Mouse (Mus musculus) frontal cortex, adult (tissue): Measurements from ENCODE around the gene Herc3.
A peak's percentile ranks its signal among the peaks of the same experiment; 100 is the strongest.

ENCODE experiments used
- ATAC-seq: cut with Nextera tagmentation; 2 replicates; pipeline ENCODE4 v1.9.2; 2017; ENCODE audit warnings: mild to moderate bottlenecking, moderate library complexity, mixed read lengths; ENCODE audit not compliant: low TSS enrichment

Gene Herc3

GRCm38 (mm10) chr6:58920735-58921134, 89.5 kb downstream of the Herc3 start:
- ATAC-seq, result peak; percentile 85

- peak; percentile 69 for ATAC-seq
Observed at GRCm38 (mm10) chr6:58921623-58922022, 90.4 kb downstream of the Herc3 start.

GRCm38 (mm10) chr6:58922511-58922910, 91.2 kb downstream of the Herc3 start:
- no peak for ATAC-seq

- no peak for ATAC-seq
Observed at GRCm38 (mm10) chr6:58927881-58928280, 96.6 kb downstream of the Herc3 start.

- ATAC-seq, result peak; percentile 22
Observed at GRCm38 (mm10) chr6:58929911-58930431, 98.7 kb downstream of the Herc3 start.

GRCm38 (mm10) chr6:58931149-58931548, 99.9 kb downstream of the Herc3 start:
- no peak for ATAC-seq

GRCm38 (mm10) chr6:58932515-58933188, 101.4 kb downstream of the Herc3 start:
- ATAC-seq, result peak; percentile 17

- peak; percentile 80 for ATAC-seq
Observed at GRCm38 (mm10) chr6:58933189-58933913, 102.1 kb downstream of the Herc3 start.

DNA sequence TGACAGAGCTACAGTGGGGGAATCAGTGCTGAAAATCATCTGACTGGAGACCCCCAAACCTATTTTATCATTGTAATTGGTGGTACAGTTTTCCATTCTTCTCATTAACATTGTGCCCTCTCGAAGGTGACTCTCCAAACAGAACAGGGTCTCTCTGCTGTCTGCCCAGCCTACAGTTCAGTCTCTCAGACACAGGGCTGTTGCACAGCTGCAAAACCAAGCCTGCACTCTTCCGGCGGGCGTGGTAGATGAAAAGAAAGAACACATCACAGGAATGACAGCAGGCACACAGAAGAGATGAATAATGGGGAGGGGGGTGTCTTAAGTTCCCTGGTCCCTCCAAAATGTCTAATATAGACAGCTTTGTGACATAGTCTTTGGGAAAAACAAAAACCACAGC, 102.9 kb downstream of the Herc3 start:
- ATAC-seq, result no peak

DNA sequence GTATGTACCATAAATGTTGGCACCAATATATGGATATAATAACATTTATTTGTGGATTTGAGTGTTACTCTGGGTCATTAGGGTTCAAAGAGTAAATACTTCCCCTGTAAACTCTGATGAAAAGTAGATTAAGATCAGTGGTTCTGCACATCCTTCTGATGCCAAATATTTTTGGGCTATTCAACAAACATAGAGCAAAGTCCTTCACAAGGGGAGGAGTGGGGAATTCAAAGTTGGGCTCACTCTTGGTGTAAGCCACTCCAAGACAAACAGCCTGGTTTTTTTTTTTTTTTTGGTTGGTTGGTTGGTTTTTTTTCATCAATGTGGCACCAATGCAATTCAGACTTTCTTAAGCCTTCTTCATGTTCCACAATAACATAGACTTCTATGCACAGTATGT, 106.5 kb downstream of the Herc3 start:
- no peak for ATAC-seq

- peak; percentile 73 for ATAC-seq
Observed at GRCm38 (mm10) chr6:58942276-58942675, 111.0 kb downstream of the Herc3 start.

DNA sequence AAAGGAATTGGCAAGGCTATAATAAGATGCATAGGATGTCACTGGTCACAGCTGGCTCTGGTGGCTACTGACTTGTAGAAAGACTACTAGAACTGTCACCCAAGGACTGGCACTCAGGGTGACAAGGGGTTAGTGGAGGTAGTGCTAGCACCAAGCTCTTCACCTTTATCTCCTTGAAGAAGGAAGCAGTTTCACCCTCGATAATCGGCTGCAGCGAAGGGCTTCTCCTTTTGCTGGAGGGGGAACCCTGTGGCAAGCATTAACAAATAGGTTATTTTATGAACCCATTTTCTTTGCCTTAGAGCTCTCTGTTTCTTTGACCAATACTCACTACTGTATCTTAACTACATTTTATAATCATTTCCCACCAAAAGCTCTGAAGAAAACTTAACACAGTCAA, 112.7 kb downstream of the Herc3 start:
- no peak for ATAC-seq

GRCm38 (mm10) chr6:58946246-58946645, 115.0 kb downstream of the Herc3 start:
- ATAC-seq, result peak; percentile 61

DNA sequence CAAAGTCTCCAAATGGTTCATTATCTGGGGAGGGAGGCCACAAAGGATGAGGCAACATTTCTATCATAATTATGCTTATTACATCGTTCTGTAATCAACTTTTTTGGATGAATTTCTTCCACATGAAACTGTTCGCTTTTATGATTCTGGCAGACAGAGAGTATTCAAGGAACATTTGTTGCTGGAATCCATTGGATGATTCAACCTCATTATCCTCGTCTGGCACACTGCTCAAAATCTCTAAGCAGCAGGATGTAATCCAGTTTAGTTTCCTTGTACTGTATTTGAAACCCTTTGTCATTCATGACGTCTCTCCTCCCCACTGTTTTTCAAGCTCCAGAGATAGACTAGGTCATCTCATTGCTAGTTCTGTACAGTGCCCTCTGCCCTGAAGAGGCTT, 115.6 kb downstream of the Herc3 start:
- ATAC-seq, result peak; percentile 79

GRCm38 (mm10) chr6:58950410-58950809, 119.1 kb downstream of the Herc3 start:
- ATAC-seq, result no peak

DNA sequence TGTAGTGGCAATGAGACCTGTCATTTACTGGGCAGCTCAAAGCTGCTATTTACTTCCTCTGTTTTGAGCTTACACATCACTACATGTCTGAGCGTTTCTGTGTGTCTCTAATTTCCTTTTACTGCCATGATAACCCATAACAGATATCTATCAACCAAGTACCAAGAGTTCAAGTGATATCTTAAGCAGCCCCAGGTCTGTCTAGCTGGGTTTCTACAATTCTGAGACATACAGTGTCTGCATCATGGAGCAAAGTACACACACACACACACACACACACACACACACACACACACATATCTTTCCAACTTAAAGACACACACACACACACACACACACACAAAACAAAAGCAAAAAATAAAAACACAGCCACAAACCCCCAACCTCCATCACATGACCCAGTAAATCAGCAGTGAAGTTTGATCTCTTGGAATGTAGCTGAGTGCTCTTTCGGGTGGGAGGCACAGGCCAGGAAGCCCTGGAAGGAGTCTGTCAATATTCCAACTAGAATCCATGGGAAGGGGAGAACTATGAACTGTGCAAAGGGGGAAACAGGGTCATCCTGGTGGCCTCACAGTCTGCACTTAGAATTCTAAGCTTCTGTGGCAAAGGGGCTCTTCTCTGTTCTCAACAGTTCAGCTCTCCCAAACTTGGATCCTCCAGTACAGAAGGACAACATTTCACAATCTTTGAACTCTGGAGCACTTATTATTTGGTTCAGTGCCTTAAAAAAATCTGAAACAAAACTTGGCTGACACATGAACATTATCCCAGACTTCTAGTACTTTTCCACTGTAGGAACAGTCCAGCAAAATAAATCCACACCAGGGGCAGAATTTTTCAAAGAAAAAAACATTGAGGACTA, 120.1 kb downstream of the Herc3 start:
- ATAC-seq, result no peak

DNA sequence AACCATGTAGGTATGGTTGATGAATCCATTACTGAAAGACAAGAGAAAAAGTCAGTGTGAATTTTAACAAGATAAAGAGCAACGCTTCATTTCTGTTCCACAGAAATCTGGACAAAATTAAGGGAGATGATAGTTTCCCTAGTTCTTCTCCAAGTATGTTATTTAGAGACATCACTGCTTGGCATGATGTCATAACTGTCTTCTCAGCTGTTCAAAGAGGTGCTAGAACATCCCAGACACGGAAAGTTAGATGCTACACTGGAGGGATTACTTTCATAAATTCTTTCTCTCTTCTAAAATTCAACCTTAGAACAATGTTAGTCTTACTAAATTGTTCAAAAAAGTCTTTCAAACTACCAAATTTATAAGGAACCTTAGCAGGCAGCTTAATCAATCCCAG, 129.3 kb downstream of the Herc3 start:
- peak; percentile 76 for ATAC-seq

GRCm38 (mm10) chr6:58962691-58963090, 131.4 kb downstream of the Herc3 start:
- ATAC-seq, result no peak

- no peak for ATAC-seq
Observed at GRCm38 (mm10) chr6:58964091-58964490, 132.8 kb downstream of the Herc3 start.

DNA sequence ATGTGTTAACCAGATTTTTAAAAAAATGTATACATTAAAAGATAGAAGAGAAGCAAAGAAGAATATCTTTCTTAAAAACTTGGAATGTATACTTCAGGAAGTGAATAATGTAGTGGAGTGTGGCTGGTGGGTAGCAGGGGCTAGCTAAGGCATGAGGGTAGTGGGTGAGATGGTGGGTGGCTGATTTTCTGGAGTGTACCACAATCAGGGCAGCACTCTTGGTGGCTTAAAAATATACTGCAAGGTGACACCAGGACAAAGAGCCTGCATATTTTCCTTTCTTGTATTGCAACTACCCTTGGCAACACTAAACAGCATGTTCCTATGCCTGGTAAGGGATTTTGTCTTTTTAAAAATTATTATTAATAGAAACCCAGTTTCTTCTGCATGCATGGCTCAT, 133.3 kb downstream of the Herc3 start:
- ATAC-seq, result peak; percentile 21; the same call in 1 of the 2 replicates

GRCm38 (mm10) chr6:58965071-58965831, 134.0 kb downstream of the Herc3 start:
- ATAC-seq, result peak; percentile 18
